Mouse (Mus musculus) bone marrow macrophage, adult 2 months (primary cell): ENCODE data around the gene Reps2. TPM values are rescaled to one million over a fixed set of nuclear protein-coding genes. Genes with fewer than 3 reads are reported as not detected.

ENCODE experiments used
- H3K27ac ChIP-seq: 2 replicates; pipeline ENCODE4 v1.5.1; 2012; ENCODE audit warnings: low read depth, low read length; ENCODE audit not compliant: insufficient read depth
- H3K4me1 ChIP-seq: 2 replicates; pipeline ENCODE4 v1.6.1; 2012; ENCODE audit warnings: low read length; ENCODE audit not compliant: control insufficient read depth, insufficient read depth
- H3K4me3 ChIP-seq: 2 replicates; pipeline ENCODE4 v1.5.1; 2012; ENCODE audit warnings: mild to moderate bottlenecking, low read length, moderate library complexity; ENCODE audit not compliant: insufficient read depth
- CTCF ChIP-seq: IDR thresholded peaks from 2 replicates; pipeline ENCODE4 v1.5.1; 2012; ENCODE audit warnings: low read depth, mild to moderate bottlenecking, low read length, moderate library complexity
- POLR2A ChIP-seq: IDR thresholded peaks from 2 replicates; pipeline ENCODE4 v1.6.1; 2012; ENCODE audit warnings: mild to moderate bottlenecking, low read depth, low read length, borderline replicate concordance
- polyA plus RNA-seq: library from polyadenylated mRNA; stranded (reverse); fragments of >200 nt; gene quantifications from 2 replicates; pipeline ENCODE4 v1.2.4, GENCODE M21; 2012; ENCODE audit not compliant: missing spikeins, insufficient read depth, insufficient read length

Gene Reps2
- polyA plus RNA-seq, 1 experiment: 38.8 TPM

DNA sequence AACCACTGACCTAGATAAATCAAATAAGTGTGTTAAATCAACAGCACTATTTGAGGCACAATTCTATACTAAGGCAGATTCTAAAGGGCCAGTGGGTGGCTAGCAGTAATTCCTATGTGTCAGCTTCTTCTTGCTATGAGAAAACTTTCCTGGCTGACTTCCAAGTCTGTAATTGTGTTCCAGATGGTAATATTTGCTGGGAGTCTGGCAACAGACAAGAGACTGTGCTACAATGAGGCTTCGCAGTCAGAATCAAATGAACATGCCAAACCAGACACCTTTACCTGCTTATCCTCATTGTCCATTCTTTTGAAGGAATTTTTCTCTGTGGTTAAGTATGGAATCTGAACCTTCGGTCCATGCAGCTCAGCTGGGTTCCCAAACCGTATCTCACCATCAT, 88.9 kb downstream of the Reps2 start:
- Histone ChIP-seq H3K4me3 (no peak overlapping the region), H3K4me1 (peaks cover 7% of the 10 kb centered on the region; the same call in 1 of the 2 replicates), H3K27ac (no peak overlapping the region)
- TF ChIP-seq CTCF: no peak
- TF ChIP-seq POLR2A: no peak

DNA sequence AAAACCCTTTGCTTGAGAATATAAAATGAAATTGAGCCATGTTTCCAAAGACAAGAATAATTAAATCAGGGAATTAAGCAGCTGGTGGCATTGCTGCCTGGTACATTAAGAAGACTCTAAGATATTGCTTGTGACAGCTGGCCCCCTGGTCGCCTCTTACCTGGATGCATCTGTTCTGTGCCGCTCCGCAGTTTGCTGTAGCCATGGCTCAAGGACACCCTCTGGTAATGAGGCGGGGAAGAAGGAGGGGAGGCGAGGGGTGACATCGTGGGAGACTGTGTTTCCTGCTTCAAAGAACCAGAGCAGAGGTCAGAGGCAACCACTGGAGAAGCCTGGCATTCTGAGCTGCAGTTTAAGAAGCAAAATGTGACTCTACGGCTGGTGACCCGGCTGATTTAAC, 91.1 kb downstream of the Reps2 start:
- Histone ChIP-seq H3K4me1 (peaks cover 7% of the 10 kb centered on the region; the same call in 1 of the 2 replicates), H3K4me3 (no peak overlapping the region), H3K27ac (no peak overlapping the region)
- TF ChIP-seq CTCF: no peak
- no peak for TF ChIP-seq POLR2A

DNA sequence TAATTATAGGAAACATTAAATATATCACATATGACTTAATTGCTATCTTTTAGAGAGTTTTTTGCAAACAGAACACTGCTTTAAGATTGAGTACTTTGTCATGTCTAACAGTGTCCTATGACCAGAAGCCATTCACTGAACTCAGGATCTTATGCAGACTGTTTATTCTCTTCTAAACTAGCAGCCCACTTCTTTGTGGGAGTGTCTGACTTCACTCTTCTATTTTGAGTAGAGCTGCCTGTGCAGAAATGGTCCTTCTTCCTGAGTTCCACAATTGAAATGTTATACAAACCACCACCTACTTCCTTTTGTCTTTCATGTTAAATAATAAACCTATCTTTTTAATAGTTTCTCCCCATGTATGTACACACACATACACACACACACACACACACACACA, 98.4 kb downstream of the Reps2 start:
- no peak overlapping the region for H3K4me3 ChIP-seq
- H3K4me1 ChIP-seq: peaks cover 20% of the 10 kb centered on the region
- TF ChIP-seq CTCF (no peak), POLR2A (no peak)
- H3K27ac ChIP-seq: no peak overlapping the region; the same call in 1 of the 2 replicates

DNA sequence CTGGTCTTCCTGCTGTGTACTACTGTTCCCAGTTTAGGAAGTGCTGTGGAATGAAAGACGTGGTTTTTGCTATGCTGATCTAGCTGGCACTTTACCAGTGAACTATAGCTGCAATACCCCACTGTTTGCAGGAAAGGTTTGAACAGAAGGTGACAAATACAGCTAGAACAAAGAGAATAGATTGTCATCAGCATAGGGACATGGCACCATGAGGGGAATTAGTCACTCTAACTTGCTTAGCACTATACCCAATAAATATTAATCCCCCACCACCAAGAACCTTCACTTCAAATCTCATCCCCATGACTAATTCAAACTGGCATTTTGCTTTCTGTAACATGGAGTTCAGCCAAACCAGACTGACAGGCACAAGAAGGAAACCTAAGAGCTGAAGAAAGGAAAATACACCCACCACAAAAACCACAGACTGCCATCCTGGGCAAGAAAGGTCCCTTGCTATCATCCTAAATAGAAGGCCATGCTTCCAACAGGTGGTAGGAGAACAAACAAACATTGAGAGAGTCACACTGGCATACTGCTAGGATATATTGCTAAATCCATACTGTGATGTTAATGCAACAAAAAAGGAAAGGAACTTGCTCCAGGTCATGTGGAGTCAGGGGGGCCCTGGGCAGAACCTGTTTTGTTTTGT, 100.7 kb downstream of the Reps2 start:
- Histone ChIP-seq H3K27ac (no peak overlapping the region), H3K4me1 (peaks cover 20% of the 10 kb centered on the region), H3K4me3 (no peak overlapping the region)
- no peak for TF ChIP-seq POLR2A
- TF ChIP-seq CTCF: no peak

DNA sequence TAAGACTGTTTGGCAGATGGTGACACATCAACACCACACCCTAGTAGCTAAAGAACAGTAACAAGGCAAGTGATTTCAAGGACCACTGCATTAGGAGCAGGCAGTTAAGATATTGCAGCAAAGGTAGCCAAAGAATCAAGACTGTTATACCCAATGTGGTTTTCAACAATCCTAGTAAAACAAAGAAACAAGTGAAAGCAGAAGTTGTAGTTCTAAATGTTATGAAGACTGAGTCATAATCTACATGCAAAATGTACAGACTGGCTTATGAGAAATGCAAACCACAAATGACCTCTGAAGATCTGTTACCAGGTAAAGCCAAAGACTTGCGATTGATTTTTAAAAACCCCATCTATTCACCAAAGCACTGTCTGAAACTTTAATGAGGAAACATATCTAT, 101.5 kb downstream of the Reps2 start:
- no peak overlapping the region for H3K4me3 ChIP-seq
- TF ChIP-seq CTCF (no peak), POLR2A (no peak)
- no peak overlapping the region for H3K27ac ChIP-seq
- H3K4me1 ChIP-seq: peaks cover 20% of the 10 kb centered on the region

DNA sequence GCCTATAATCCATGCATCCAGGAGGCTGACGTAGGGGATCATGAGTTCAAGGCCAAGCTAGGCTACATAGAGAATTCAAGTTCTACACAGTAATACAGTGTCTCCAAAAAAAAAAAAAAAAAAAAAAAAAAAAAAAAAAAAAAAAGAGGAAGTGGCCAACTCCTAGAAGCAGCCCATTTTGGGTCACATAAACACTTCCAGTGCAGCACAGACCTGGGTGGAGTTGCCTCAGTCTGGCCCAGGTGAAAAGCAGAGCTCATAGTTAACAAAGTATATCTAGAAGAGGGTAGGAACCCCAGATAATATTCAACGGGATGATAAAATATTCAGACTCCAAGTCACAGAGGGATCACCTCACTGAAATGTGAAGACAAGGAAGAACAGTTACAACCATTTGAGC, 112.4 kb downstream of the Reps2 start:
- TF ChIP-seq CTCF (no peak), POLR2A (no peak)

DNA sequence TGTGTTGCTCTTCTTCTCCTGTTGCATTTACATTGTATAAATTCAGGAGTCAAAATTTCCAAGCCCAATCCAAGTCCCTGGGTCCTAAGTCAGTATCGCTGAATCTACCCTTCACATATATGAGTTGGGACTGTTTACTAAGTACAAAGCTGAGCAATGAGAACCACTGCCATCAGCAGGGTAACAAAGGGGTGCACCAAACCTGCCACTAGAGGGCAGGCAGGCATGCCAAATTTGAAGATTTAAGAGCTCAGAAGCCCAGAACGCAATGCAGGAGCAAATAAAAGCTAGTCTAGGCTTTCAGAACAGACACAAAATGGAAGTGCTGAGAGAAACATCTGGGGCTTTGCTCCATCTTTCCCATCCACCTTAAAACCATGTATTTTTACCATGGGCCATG, 116.2 kb downstream of the Reps2 start:
- peaks cover 6% of the 10 kb centered on the region for H3K4me1 ChIP-seq
- no peak for TF ChIP-seq CTCF
- TF ChIP-seq POLR2A: no peak
- H3K4me3 ChIP-seq: no peak overlapping the region
- no peak overlapping the region for H3K27ac ChIP-seq

More for the DNA sequence above, 112.4 kb downstream of the Reps2 start:
- H3K27ac ChIP-seq: no peak overlapping the region
- no peak overlapping the region for H3K4me3 ChIP-seq
- peaks cover 6% of the 10 kb centered on the region for H3K4me1 ChIP-seq

DNA sequence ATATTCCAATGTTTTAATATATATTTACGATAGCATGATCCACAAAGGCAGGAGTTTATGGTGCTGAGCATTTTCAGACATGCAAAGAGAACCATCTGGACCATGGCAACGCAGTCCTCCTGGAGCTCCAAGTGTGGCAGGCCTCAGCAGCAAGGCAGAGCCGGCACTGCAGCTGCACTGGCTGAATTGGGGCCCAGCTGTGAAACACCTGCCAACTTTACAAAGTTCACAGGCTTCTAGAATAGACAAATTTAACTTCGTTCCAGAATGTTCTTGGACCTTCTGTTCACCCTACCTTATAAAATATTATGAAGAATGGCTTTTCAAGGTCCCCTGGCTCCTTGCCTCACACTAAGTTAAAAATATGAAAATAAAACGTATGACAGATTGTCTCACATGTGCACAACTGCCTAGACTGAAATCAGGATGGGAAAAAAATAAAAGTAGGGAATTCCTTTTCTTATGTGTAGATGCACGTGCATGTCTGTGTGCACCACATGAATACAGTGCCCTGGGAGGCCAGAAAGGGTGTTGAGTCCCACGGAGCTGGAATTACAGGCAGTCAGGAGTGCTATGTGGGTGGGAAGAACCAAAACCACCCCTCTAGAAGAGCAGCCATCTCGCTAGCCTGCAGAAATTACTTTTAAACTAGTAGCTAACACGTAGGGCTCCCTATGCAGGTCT, 121.5 kb downstream of the Reps2 start:
- H3K27ac ChIP-seq: no peak overlapping the region
- no peaks in the 10 kb centered on the region for H3K4me1 ChIP-seq
- H3K4me3 ChIP-seq: no peak overlapping the region
- TF ChIP-seq POLR2A: no peak
- no peak for TF ChIP-seq CTCF

DNA sequence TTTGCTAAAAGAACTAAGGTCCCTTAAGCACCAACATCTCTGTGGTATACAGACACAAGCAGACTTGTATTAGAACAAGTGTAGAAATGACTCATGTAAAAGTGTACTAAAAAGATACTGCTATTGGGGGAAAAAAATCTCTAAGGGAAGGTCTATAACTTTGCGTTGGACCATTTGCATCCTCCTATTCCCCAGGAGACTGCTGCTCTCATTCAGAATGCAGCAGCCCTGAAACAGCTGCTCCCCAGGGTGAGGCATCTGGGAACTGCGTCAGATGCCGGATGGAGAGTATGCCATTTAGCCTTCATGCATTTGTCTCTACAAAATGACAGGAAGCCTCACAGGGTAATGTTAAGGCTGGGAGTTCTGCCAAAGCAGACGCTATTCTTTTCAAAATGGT, 122.3 kb downstream of the Reps2 start:
- Histone ChIP-seq H3K4me3 (no peak overlapping the region), H3K4me1 (no peaks in the 10 kb centered on the region), H3K27ac (no peak overlapping the region)
- TF ChIP-seq POLR2A: no peak
- no peak for TF ChIP-seq CTCF

DNA sequence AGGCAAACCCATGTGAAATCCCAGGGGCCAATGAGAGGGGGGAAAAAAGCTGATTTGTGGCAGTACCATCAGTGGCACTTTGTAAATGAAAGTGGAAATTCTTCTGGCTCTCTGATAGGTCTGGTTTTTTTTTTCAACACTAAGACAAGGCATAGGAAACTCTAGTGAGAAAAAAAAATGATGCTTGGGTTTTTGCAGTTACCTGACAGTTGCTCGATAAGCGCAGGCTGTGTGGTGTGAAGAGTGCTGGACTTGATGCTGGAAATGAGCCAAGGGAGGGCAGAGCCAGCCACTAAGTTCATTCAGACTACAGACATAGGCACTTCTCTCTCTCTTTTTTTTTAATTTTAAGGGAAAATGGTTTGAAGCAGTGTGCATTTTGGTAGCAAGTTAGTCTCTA, 123.1 kb downstream of the Reps2 start:
- no peak overlapping the region for H3K27ac ChIP-seq
- H3K4me1 ChIP-seq: no peaks in the 10 kb centered on the region
- TF ChIP-seq CTCF: no peak
- no peak overlapping the region for H3K4me3 ChIP-seq
